Comparison of ENCODE assay signal across 9 mouse cellular contexts in the genomic region with DNA sequence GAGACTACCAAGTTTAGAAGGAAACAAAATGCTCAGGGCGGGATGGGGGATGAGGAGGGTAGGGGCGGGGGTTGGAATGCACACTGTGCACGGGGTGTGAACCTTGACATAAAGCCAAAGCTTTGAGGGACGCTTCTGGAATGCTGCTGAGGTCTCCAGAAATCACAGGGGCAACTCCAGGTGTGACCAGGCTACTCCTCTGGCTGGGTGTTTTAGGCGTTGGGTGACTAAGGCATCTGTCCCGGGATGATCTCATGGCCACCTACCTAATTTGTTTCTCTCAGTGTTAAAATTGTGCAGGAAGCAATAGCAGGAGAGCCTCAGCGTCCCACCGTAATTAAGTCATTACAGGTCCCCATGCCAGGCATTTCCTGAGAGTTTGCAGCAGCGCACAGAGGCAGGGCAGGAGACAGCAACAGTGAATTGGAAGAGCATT. TPM values are rescaled to one million over a fixed set of nuclear protein-coding genes. Genes with fewer than 3 reads are reported as not detected.
DNase-seq lines count a peak whose midpoint lies in the region; ATAC-seq and TF ChIP-seq lines count a peak whose summit lies in the region.
"Had no signal": no experiment of that assay in that cellular context is flagged by ENCODE, and none has a peak within 500 bp of the region (broad histone marks: within the 10 kb centered on the region; RNA-seq: fewer than 3 reads in every experiment).

No protein-coding gene starts in this region.

- H3K4me2 ChIP-seq in kidney, embryonic 14.5 days (replicated peaks; ENCODE audit: low read depth, low read length) = peak overlapping the region; percentile 29
- H3K4me2 ChIP-seq in hindbrain, embryonic 15.5 days = peak overlapping the region; percentile 42
- peak overlapping the region; percentile 58 for H3K4me2 ChIP-seq in myocyte (ENCODE audit: low read depth)

- no peak overlapping the region for H3ac ChIP-seq in myocyte (ENCODE audit: control insufficient read depth, insufficient read length)

- H3K9me3 ChIP-seq in kidney, embryonic 14.5 days (ENCODE audit: control insufficient read depth, low read length) = no peaks in the 10 kb centered on the region
- no peaks in the 10 kb centered on the region for H3K9me3 ChIP-seq in hindbrain, embryonic 15.5 days

- no peak overlapping the region for H3K4me3 ChIP-seq in kidney, embryonic 14.5 days (ENCODE audit: low read length)
- H3K4me3 ChIP-seq in hindbrain, embryonic 15.5 days = 0 out of 2 replicates have a peak overlapping the region, but pooled peaks have one; percentile 8
- H3K4me3 ChIP-seq in myocyte = no peak overlapping the region

- no peak for DNase-seq in kidney, postnatal 36 days
- DNase-seq in embryo, embryonic 11 days = peak; percentile 49
- DNase-seq in T-cell, adult 2 months (ENCODE audit: low spot score) = no peak
- DNase-seq in urinary bladder, adult 2 months (ENCODE audit: low spot score) = no peak
- no peak for DNase-seq in thymus, postnatal 14 days
- DNase-seq: cerebellum, adult 2 months had no signal

- peaks cover 10% of the 10 kb centered on the region for H3K4me1 ChIP-seq in kidney, embryonic 14.5 days (ENCODE audit: control insufficient read depth, insufficient read depth, low read length)
- peaks cover 4% of the 10 kb centered on the region; the same call in 1 of the 2 replicates for H3K4me1 ChIP-seq in hindbrain, embryonic 15.5 days (replicated peaks)

- H3K27ac ChIP-seq in kidney, embryonic 14.5 days (ENCODE audit: low read depth, low read length) = no peak overlapping the region
- no peak overlapping the region for H3K27ac ChIP-seq in hindbrain, embryonic 15.5 days (replicated peaks)

- H3K9ac ChIP-seq in kidney, embryonic 14.5 days (ENCODE audit: low read depth, low read length) = no peak overlapping the region
- H3K9ac ChIP-seq in hindbrain, embryonic 15.5 days = no peak overlapping the region

- 0 out of 2 replicates have a peak, but pooled peaks have one; percentile 61 for ATAC-seq in kidney, embryonic 14.5 days (ENCODE audit: low FRiP score, low TSS enrichment)
- ATAC-seq in hindbrain, embryonic 15.5 days (ENCODE audit: low FRiP score, low read depth) = 0 out of 2 replicates have a peak, but pooled peaks have one; percentile 38

- H3K79me2 ChIP-seq in myocyte (ENCODE audit: control insufficient read depth, insufficient read depth) = no peaks in the 10 kb centered on the region

- H3K27me3 ChIP-seq in kidney, embryonic 14.5 days (ENCODE audit: control insufficient read depth, insufficient read depth, low read length) = no peaks in the 10 kb centered on the region
- H3K27me3 ChIP-seq in hindbrain, embryonic 15.5 days = peaks cover 5% of the 10 kb centered on the region; the same call in 1 of the 2 replicates
- no peaks in the 10 kb centered on the region for H3K27me3 ChIP-seq in myocyte (ENCODE audit: control insufficient read depth, insufficient read depth, insufficient read length)

- no peaks in the 10 kb centered on the region for H3K36me3 ChIP-seq in kidney, embryonic 14.5 days (ENCODE audit: control insufficient read depth, insufficient read depth, low read length)
- H3K36me3 ChIP-seq in hindbrain, embryonic 15.5 days = no peaks in the 10 kb centered on the region
- no peaks in the 10 kb centered on the region for H3K36me3 ChIP-seq in myocyte (ENCODE audit: control insufficient read depth, insufficient read depth)

- 4% methylated on average over 9 of the region's 9 CpGs for WGBS in kidney, embryonic 14.5 days
- WGBS in hindbrain, embryonic 15.5 days = 11% methylated on average over 9 of the region's 9 CpGs

- TF ChIP-seq POLR2A in myocyte (IDR thresholded peaks at IDR 0.05; ENCODE audit: insufficient read length, low read depth) = no peak

TF ChIP-seq in myocyte, 11 proteins besides CTCF, POLR2A, EP300 and RAD21:
- no peak for TF ChIP-seq CEBPB (IDR thresholded peaks at IDR 0.05; ENCODE audit: insufficient read depth, poor library complexity, severe bottlenecking)
- no peak for TF ChIP-seq MYOG (IDR thresholded peaks at IDR 0.05; ENCODE audit: control insufficient read depth in 1 of 3, insufficient read depth in 1 of 3, insufficient read length in 2 of 3, low read depth in 2 of 3)
- no peak for TF ChIP-seq POLR2AphosphoS2 (IDR thresholded peaks at IDR 0.05; ENCODE audit: insufficient read length, low read depth)
- TF ChIP-seq USF1 (IDR thresholded peaks at IDR 0.05; ENCODE audit: low read depth) = no peak
- no peak for TF ChIP-seq MAX (IDR thresholded peaks at IDR 0.05; ENCODE audit: low read depth)
- no peak for TF ChIP-seq E2F4 (IDR thresholded peaks at IDR 0.05; ENCODE audit: insufficient read depth)
- TF ChIP-seq TCF3 (IDR thresholded peaks at IDR 0.05; ENCODE audit: insufficient read length, low read depth) = no peak
- no peak for TF ChIP-seq MYOD1 (IDR thresholded peaks at IDR 0.05; ENCODE audit: control insufficient read depth in 1 of 3, insufficient read length in 2 of 3, low read depth in 2 of 3)
- TF ChIP-seq REST (IDR thresholded peaks at IDR 0.05; ENCODE audit: insufficient read depth, insufficient read length) = no peak
- TF ChIP-seq TCF12 (IDR thresholded peaks at IDR 0.05; ENCODE audit: insufficient read depth, poor library complexity, severe bottlenecking) = no peak
- no peak for TF ChIP-seq SRF (IDR thresholded peaks at IDR 0.05; ENCODE audit: control insufficient read depth, insufficient read length, low read depth)

RNA-seq across cellular contexts. Expression of gene Lrig3, which starts 48.5 kb away (rescaled TPM):
- polyA plus RNA-seq in kidney, embryonic 14.5 days (2014; fragmentation: Nextera tagmentation; extraction: Ambion mirVana) = 25.7 and 30.1 TPM in 2 replicates
- polyA plus RNA-seq in hindbrain, embryonic 15.5 days (2015; fragmentation: Nextera tagmentation; extraction: Ambion mirVana) = 4.1 and 4.4 TPM in 2 replicates
- polyA plus RNA-seq in myocyte (2012; fragmentation: generic; extraction: Trizol) = 8.0 TPM
- 6.1 and 7.0 TPM in 2 replicates for polyA plus RNA-seq in urinary bladder, adult 2 months (2012; rRNA removed)
